Mouse (Mus musculus): Measurements from ENCODE around the gene Scd1.

Gene Scd1

DNA sequence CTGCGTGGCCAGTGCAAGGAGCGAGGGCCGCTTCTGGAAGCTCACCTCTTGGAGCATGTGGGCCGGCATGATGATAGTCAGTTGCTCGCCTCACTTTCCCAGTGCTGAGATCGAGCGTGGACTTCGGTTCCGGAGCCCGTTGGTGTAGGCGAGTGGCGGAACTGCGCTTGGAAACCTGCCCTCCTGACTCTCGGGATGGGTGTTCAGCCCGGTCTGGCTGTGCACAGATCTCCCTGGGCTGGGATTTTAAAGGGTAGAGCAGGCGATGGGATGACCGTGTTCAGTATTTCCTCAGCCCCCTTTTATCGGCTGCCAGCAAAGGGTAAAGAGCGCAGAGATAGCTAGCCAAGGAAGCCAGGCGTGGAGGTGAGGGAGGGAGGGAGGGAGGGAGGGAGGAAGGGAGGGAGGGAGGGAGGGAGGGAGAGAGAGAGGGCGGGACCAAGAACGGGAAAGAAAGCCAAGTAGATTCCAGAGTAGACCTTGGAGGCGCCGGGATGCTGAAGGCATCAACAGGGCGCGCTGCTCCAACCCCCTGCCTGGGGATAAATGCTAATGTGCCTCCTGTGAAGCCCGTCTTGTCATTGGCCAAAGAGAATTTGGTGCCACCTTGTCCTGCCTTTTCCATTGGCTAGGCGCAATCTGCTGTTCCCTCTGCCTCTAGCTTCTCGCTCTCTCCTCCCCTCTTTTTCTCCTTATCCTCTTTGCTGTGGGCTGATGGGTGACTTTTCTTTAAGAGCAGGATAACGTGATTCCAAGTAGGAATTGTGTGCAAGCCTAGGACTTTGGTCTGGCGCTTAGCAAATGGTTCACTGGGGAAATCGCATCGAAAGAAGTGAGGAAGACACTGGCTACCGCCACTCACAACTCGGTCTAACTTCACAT lies at the start of gene Scd1:
Gene Scd1 (minus strand): TSS at position 539 of the 882 bp plus-strand sequence.
- TF ChIP-seq NANOG (IDR thresholded peaks at IDR 0.05; ENCODE audit: borderline replicate concordance, low read length), result no peak
- TF ChIP-seq POU5F1 (IDR thresholded peaks at IDR 0.05; ENCODE audit: borderline replicate concordance, low read length), result no peak
- TF ChIP-seq CTCF (conservative IDR thresholded peaks at IDR 0.05; ENCODE audit: low read length), result no peak
- H3K36me3 ChIP-seq (ENCODE audit: insufficient read depth, low read length), result peaks cover 37% of the 10 kb centered on the region
- H3K9me3 ChIP-seq (ENCODE audit: low read length), result no peaks in the 10 kb centered on the region
- peaks cover 47% of the 10 kb centered on the region for H3K4me1 ChIP-seq (replicated peaks; ENCODE audit: low read depth, low read length)
- peaks cover 37% of the 10 kb centered on the region for H3K27me3 ChIP-seq (ENCODE audit: insufficient read depth, low read length)
- peak within 1 kb of the TSS; percentile 87 for H3K4me3 ChIP-seq (replicated peaks; ENCODE audit: low read length)

DNA sequence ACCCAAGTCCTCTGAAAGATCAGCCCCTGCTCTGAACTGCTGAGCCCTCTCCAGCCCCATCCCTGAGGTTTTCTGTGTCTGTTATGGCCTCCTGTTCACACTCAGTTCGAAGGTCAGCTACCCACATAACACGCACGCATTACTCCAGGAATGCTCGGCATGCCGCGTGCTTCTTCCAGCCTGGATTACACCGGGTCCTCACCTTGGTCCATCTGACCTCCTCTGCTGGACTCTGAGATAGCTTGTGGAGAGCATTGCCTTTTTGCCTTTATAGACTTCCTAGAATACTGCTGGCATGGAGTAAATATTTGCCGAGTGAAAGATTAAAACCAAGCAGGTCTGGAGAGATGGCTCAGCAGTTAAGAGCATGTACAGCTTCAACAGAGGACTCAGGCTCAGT lies 47.7 kb upstream of the Scd1 start:
- Histone ChIP-seq H3K36me3 (ENCODE audit: insufficient read depth, low read length) (no peaks in the 10 kb centered on the region), H3K9me3 (ENCODE audit: low read length) (no peaks in the 10 kb centered on the region), H3K4me3 (replicated peaks; ENCODE audit: low read length) (no peak overlapping the region), H3K4me1 (replicated peaks; ENCODE audit: low read depth, low read length) (peaks cover 13% of the 10 kb centered on the region), H3K27me3 (ENCODE audit: insufficient read depth, low read length) (no peaks in the 10 kb centered on the region)
- TF ChIP-seq NANOG (IDR thresholded peaks at IDR 0.05; ENCODE audit: borderline replicate concordance, low read length), result no peak
- TF ChIP-seq CTCF (conservative IDR thresholded peaks at IDR 0.05; ENCODE audit: low read length), result no peak
- TF ChIP-seq POU5F1 (IDR thresholded peaks at IDR 0.05; ENCODE audit: borderline replicate concordance, low read length), result no peak

DNA sequence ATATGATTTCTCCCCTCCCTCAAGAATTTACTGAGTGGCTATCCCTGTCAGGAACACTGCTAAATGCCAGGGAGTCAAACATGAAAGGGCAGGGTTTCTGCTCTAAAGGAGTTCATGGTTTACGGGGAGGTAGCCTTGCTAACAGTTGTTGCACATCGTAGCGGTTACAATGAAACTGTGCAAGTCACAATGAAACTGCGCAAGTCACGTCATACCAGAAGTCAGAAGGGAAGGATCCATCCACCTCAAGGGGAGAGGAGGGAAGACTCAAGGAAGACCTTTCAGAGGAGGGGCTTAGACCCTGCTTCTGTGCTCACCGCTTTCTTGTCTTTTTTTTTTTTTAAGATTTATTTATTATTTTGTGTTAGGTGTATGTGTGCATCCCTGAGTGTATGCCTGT lies 47.2 kb upstream of the Scd1 start:
- peaks cover 13% of the 10 kb centered on the region for H3K4me1 ChIP-seq (replicated peaks; ENCODE audit: low read depth, low read length)
- H3K9me3 ChIP-seq (ENCODE audit: low read length), result no peaks in the 10 kb centered on the region
- no peaks in the 10 kb centered on the region for H3K36me3 ChIP-seq (ENCODE audit: insufficient read depth, low read length)
- no peaks in the 10 kb centered on the region for H3K27me3 ChIP-seq (ENCODE audit: insufficient read depth, low read length)
- no peak for TF ChIP-seq POU5F1 (IDR thresholded peaks at IDR 0.05; ENCODE audit: borderline replicate concordance, low read length)
- no peak for TF ChIP-seq CTCF (conservative IDR thresholded peaks at IDR 0.05; ENCODE audit: low read length)
- TF ChIP-seq NANOG (IDR thresholded peaks at IDR 0.05; ENCODE audit: borderline replicate concordance, low read length), result no peak
- H3K4me3 ChIP-seq (replicated peaks; ENCODE audit: low read length), result no peak overlapping the region

DNA sequence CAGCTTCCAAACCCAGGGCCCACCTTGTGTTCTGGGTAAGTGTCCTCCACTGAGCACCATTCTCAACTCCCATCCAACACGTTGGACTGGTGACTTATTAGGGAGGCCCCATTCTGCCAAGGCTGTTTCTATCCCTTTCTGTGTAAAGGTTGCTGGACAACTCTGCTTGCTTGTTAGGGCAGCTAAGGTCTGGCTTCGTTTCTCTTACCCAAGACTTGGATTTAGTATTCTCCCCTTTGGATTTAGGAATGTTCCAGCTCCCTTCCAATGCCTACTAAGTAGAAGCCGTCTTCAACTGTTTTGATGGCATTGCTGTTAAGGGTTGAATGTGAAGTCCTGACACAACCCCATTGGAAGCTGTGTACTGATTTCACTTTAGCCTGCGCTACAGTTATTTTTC lies 40.2 kb upstream of the Scd1 start:
- no peaks in the 10 kb centered on the region for H3K9me3 ChIP-seq (ENCODE audit: low read length)
- H3K27me3 ChIP-seq (ENCODE audit: insufficient read depth, low read length), result no peaks in the 10 kb centered on the region; the same call in 1 of the 2 replicates
- H3K4me1 ChIP-seq (replicated peaks; ENCODE audit: low read depth, low read length), result 0 out of 2 replicates have a peak, but pooled peaks cover 4% of the 10 kb centered on the region
- H3K36me3 ChIP-seq (ENCODE audit: insufficient read depth, low read length), result no peaks in the 10 kb centered on the region
- TF ChIP-seq CTCF (conservative IDR thresholded peaks at IDR 0.05; ENCODE audit: low read length), result no peak
- no peak for TF ChIP-seq POU5F1 (IDR thresholded peaks at IDR 0.05; ENCODE audit: borderline replicate concordance, low read length)
- no peak for TF ChIP-seq NANOG (IDR thresholded peaks at IDR 0.05; ENCODE audit: borderline replicate concordance, low read length)
- H3K4me3 ChIP-seq (replicated peaks; ENCODE audit: low read length), result no peak overlapping the region

DNA sequence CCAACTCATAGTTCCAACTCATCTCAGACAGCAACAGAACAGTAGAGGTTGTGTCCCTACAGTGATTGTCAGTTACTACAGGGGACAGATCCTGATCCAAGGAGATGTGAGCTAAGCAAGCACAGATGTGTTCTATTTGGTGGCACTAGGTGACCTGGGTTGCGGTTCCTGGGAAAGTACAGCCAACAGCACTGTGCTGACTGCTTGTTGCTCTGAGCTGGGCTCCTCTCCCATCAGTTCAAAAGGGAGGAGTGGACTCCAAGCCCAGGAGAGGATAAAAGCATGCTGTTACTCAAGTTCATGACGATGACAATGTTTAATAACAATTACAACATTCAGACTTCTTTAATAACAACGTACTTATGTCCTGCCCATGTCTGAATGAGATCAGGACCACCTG lies 38.1 kb upstream of the Scd1 start:
- H3K9me3 ChIP-seq (ENCODE audit: low read length), result no peaks in the 10 kb centered on the region
- TF ChIP-seq NANOG (IDR thresholded peaks at IDR 0.05; ENCODE audit: borderline replicate concordance, low read length), result no peak
- TF ChIP-seq POU5F1 (IDR thresholded peaks at IDR 0.05; ENCODE audit: borderline replicate concordance, low read length), result no peak
- peaks cover 4% of the 10 kb centered on the region; the same call in 1 of the 2 replicates for H3K27me3 ChIP-seq (ENCODE audit: insufficient read depth, low read length)
- H3K4me1 ChIP-seq (replicated peaks; ENCODE audit: low read depth, low read length), result 0 out of 2 replicates have a peak, but pooled peaks cover 4% of the 10 kb centered on the region
- H3K36me3 ChIP-seq (ENCODE audit: insufficient read depth, low read length), result no peaks in the 10 kb centered on the region
- H3K4me3 ChIP-seq (replicated peaks; ENCODE audit: low read length), result no peak overlapping the region

DNA sequence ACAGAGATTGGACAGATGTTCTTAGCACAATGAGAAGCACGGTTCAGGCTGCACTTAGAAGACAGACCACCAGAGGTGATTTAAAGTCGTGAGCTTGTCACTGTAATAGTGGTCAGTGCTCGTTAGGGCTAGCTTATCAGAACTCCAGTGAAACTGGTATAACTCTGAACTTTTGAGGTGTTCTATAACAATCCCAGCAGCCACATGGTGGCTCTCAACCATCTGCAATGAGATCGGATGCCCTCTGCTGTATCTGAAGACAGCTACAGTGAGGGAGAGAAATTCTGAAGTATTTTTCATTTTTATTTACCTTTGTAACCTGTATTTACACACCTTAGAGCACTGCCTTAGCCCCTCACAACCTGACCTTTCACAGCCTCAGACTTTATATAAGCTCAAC lies 31.6 kb upstream of the Scd1 start:
- TF ChIP-seq CTCF (conservative IDR thresholded peaks at IDR 0.05; ENCODE audit: low read length), result no peak
- no peak for TF ChIP-seq POU5F1 (IDR thresholded peaks at IDR 0.05; ENCODE audit: borderline replicate concordance, low read length)
- TF ChIP-seq NANOG (IDR thresholded peaks at IDR 0.05; ENCODE audit: borderline replicate concordance, low read length), result no peak
- peaks cover 7% of the 10 kb centered on the region; the same call in 1 of the 2 replicates for H3K27me3 ChIP-seq (ENCODE audit: insufficient read depth, low read length)
- no peaks in the 10 kb centered on the region for H3K4me1 ChIP-seq (replicated peaks; ENCODE audit: low read depth, low read length)
- H3K9me3 ChIP-seq (ENCODE audit: low read length), result no peaks in the 10 kb centered on the region
- H3K4me3 ChIP-seq (replicated peaks; ENCODE audit: low read length), result no peak overlapping the region
- no peaks in the 10 kb centered on the region for H3K36me3 ChIP-seq (ENCODE audit: insufficient read depth, low read length)

DNA sequence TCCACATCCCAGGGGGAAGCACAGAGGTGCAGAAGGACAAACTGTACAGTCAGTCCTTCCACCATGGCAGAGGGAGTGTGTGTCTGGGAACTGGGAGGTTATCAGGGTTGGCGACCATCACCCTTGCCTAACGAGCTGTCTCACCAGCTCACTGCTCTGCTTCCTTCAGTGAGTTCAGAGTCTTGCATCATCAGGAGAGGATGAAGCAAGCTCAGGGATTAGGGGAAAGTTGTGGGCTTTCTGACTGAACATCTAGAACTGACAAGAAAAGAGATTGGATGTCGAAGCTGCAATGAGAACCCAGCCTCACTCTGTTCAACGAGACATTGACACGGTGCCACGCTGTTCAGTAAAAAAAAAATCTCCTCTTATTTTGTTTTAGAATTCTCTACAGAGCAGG lies 30.3 kb upstream of the Scd1 start:
- Histone ChIP-seq H3K27me3 (ENCODE audit: insufficient read depth, low read length) (peaks cover 7% of the 10 kb centered on the region; the same call in 1 of the 2 replicates), H3K36me3 (ENCODE audit: insufficient read depth, low read length) (no peaks in the 10 kb centered on the region), H3K4me1 (replicated peaks; ENCODE audit: low read depth, low read length) (no peaks in the 10 kb centered on the region), H3K4me3 (replicated peaks; ENCODE audit: low read length) (no peak overlapping the region), H3K9me3 (ENCODE audit: low read length) (no peaks in the 10 kb centered on the region)
- TF ChIP-seq NANOG (IDR thresholded peaks at IDR 0.05; ENCODE audit: borderline replicate concordance, low read length) (no peak), CTCF (conservative IDR thresholded peaks at IDR 0.05; ENCODE audit: low read length) (no peak), POU5F1 (IDR thresholded peaks at IDR 0.05; ENCODE audit: borderline replicate concordance, low read length) (no peak)

DNA sequence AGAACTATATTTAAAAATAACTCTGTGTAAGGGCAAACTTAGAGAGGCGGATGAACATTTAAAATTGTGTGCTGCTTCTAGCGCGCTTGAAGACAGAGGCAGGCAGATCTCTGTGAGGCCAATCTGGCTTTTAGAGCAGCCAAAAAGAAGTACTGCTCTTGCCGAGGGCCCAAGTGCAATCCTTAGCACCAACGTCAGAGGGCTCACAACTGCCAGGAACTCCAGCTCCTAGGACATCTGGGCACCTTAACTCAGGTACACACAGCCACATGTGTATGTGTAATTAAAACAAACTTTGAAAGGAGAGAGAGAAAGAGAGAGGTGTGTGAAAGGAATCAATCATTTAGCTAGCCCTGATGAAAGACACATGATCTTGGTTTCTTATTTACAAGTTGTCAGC lies 24.4 kb upstream of the Scd1 start:
- no peak overlapping the region for H3K4me3 ChIP-seq (replicated peaks; ENCODE audit: low read length)
- H3K4me1 ChIP-seq (replicated peaks; ENCODE audit: low read depth, low read length), result peaks cover 17% of the 10 kb centered on the region
- no peaks in the 10 kb centered on the region for H3K36me3 ChIP-seq (ENCODE audit: insufficient read depth, low read length)
- H3K27me3 ChIP-seq (ENCODE audit: insufficient read depth, low read length), result no peaks in the 10 kb centered on the region
- H3K9me3 ChIP-seq (ENCODE audit: low read length), result no peaks in the 10 kb centered on the region
- TF ChIP-seq POU5F1 (IDR thresholded peaks at IDR 0.05; ENCODE audit: borderline replicate concordance, low read length) (no peak), CTCF (conservative IDR thresholded peaks at IDR 0.05; ENCODE audit: low read length) (no peak), NANOG (IDR thresholded peaks at IDR 0.05; ENCODE audit: borderline replicate concordance, low read length) (no peak)

All from E14TG2a.4 (cell line).